Mouse (Mus musculus): ENCODE data around the gene Chd2. TPM values are rescaled to one million over a fixed set of nuclear protein-coding genes. Genes with fewer than 3 reads are reported as not detected.
A peak's percentile ranks its signal among the peaks of the same experiment; 100 is the strongest.

The Chd2 gene
- polyA plus RNA-seq, 1 experiment from 2014 or later, result 49.8 TPM

DNA sequence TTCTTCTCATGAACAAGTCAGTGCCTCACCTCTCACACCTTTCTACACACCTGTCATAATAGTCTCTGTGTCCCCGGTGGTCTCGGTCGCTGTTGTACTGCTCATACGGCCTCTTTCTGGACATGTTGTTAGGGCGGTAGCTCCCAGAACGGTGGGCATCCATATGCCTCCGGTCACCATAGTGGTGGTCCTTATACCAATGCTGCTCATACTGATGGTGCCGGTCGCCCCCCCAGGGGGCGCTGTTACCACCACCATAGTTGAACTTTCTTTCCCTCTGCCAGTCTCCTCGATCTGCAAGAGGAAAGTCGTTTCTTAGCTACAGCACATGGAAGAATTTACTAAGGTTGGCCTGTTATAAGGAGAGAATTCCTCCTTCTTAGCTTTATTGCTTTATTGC lies 105.9 kb downstream of the Chd2 start:
- no peak for ATAC-seq (ENCODE audit: low FRiP score, low TSS enrichment)
- H3K36me3 ChIP-seq (ENCODE audit: control insufficient read depth, insufficient read depth, low read length), result peaks cover 76% of the 10 kb centered on the region
- no peaks in the 10 kb centered on the region for H3K4me1 ChIP-seq (ENCODE audit: control insufficient read depth, insufficient read depth, low read length)
- 78% methylated on average over 12 of the region's 12 CpGs for WGBS
- no peak overlapping the region for H3K4me3 ChIP-seq (replicated peaks; ENCODE audit: low read depth, low read length)
- no peaks in the 10 kb centered on the region for H3K9me3 ChIP-seq (ENCODE audit: control insufficient read depth, low read length)
- H3K27ac ChIP-seq (replicated peaks; ENCODE audit: low read depth, low read length), result no peak overlapping the region
- no peak overlapping the region for H3K4me2 ChIP-seq (ENCODE audit: low read length)
- H3K27me3 ChIP-seq (ENCODE audit: control insufficient read depth, insufficient read depth, low read length), result no peaks in the 10 kb centered on the region
- H3K9ac ChIP-seq (replicated peaks; ENCODE audit: low read length), result no peak overlapping the region
- no peak for DNase-seq

DNA sequence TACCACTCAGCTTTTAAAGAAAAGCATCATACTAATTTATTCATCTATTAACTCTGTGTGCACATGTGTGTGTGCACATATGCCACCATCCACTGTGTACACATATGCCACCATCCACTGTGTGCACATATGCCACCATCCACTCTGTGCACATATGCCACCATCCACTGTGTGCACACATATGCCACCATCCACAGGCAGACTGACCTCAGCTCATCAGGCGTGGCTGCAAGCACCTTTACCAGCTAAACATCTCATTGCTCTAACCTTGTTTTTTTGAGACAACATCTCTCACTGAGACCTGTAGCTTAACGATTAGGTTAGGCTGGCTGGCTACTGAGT lies 107.3 kb downstream of the Chd2 start:
- Histone ChIP-seq H3K27ac (replicated peaks; ENCODE audit: low read depth, low read length) (no peak overlapping the region), H3K4me3 (replicated peaks; ENCODE audit: low read depth, low read length) (no peak overlapping the region), H3K4me1 (ENCODE audit: control insufficient read depth, insufficient read depth, low read length) (no peaks in the 10 kb centered on the region), H3K9ac (replicated peaks; ENCODE audit: low read length) (no peak overlapping the region), H3K36me3 (ENCODE audit: control insufficient read depth, insufficient read depth, low read length) (peaks cover 69% of the 10 kb centered on the region), H3K9me3 (ENCODE audit: control insufficient read depth, low read length) (no peaks in the 10 kb centered on the region), H3K27me3 (ENCODE audit: control insufficient read depth, insufficient read depth, low read length) (no peaks in the 10 kb centered on the region), H3K4me2 (ENCODE audit: low read length) (no peak overlapping the region)
- WGBS, result 97% methylated on average over 2 of the region's 2 CpGs
- ATAC-seq (ENCODE audit: low FRiP score, low TSS enrichment) (no peak), DNase-seq (no peak)

GRCm38 (mm10) chr7:73433637-73434335 lies 107.8 kb downstream of the Chd2 start:
- Histone ChIP-seq H3K36me3 (ENCODE audit: control insufficient read depth, insufficient read depth, low read length) (peaks cover 69% of the 10 kb centered on the region), H3K9me3 (ENCODE audit: control insufficient read depth, low read length) (no peaks in the 10 kb centered on the region), H3K4me2 (ENCODE audit: low read length) (no peak overlapping the region), H3K4me3 (replicated peaks; ENCODE audit: low read depth, low read length) (no peak overlapping the region), H3K4me1 (ENCODE audit: control insufficient read depth, insufficient read depth, low read length) (no peaks in the 10 kb centered on the region), H3K27me3 (ENCODE audit: control insufficient read depth, insufficient read depth, low read length) (no peaks in the 10 kb centered on the region), H3K27ac (replicated peaks; ENCODE audit: low read depth, low read length) (no peak overlapping the region; the same call in 1 of the 2 replicates), H3K9ac (replicated peaks; ENCODE audit: low read length) (no peak overlapping the region)
- DNase-seq (no peak), ATAC-seq (ENCODE audit: low FRiP score, low TSS enrichment) (no peak)
- whole genome bisulfite sequencing, result 77% methylated on average over 6 of the region's 6 CpGs

- no peak for ATAC-seq (ENCODE audit: low FRiP score, low TSS enrichment)
- no peaks in the 10 kb centered on the region for H3K4me1 ChIP-seq (ENCODE audit: control insufficient read depth, insufficient read depth, low read length)
- no peak overlapping the region for H3K9ac ChIP-seq (replicated peaks; ENCODE audit: low read length)
- H3K36me3 ChIP-seq (ENCODE audit: control insufficient read depth, insufficient read depth, low read length), result peaks cover 44% of the 10 kb centered on the region
- no peak overlapping the region for H3K4me2 ChIP-seq (ENCODE audit: low read length)
- 89% methylated on average over 3 of the region's 3 CpGs for WGBS
- no peaks in the 10 kb centered on the region for H3K27me3 ChIP-seq (ENCODE audit: control insufficient read depth, insufficient read depth, low read length)
- DNase-seq, result no peak
- no peak overlapping the region for H3K4me3 ChIP-seq (replicated peaks; ENCODE audit: low read depth, low read length)
- no peak overlapping the region for H3K27ac ChIP-seq (replicated peaks; ENCODE audit: low read depth, low read length)
- no peaks in the 10 kb centered on the region for H3K9me3 ChIP-seq (ENCODE audit: control insufficient read depth, low read length)
Measured at GRCm38 (mm10) chr7:73428525-73428924, 113.1 kb downstream of the Chd2 start.

GRCm38 (mm10) chr7:73427794-73428193 lies 113.8 kb downstream of the Chd2 start:
- H3K27me3 ChIP-seq (ENCODE audit: control insufficient read depth, insufficient read depth, low read length), result no peaks in the 10 kb centered on the region
- 96% methylated on average over 6 of the region's 6 CpGs for WGBS
- no peak overlapping the region for H3K27ac ChIP-seq (replicated peaks; ENCODE audit: low read depth, low read length)
- no peaks in the 10 kb centered on the region for H3K9me3 ChIP-seq (ENCODE audit: control insufficient read depth, low read length)
- peaks cover 39% of the 10 kb centered on the region for H3K36me3 ChIP-seq (ENCODE audit: control insufficient read depth, insufficient read depth, low read length)
- H3K4me2 ChIP-seq (ENCODE audit: low read length), result no peak overlapping the region
- DNase-seq (no peak), ATAC-seq (ENCODE audit: low FRiP score, low TSS enrichment) (no peak)
- no peak overlapping the region for H3K9ac ChIP-seq (replicated peaks; ENCODE audit: low read length)
- no peak overlapping the region for H3K4me3 ChIP-seq (replicated peaks; ENCODE audit: low read depth, low read length)
- no peaks in the 10 kb centered on the region for H3K4me1 ChIP-seq (ENCODE audit: control insufficient read depth, insufficient read depth, low read length)

DNA sequence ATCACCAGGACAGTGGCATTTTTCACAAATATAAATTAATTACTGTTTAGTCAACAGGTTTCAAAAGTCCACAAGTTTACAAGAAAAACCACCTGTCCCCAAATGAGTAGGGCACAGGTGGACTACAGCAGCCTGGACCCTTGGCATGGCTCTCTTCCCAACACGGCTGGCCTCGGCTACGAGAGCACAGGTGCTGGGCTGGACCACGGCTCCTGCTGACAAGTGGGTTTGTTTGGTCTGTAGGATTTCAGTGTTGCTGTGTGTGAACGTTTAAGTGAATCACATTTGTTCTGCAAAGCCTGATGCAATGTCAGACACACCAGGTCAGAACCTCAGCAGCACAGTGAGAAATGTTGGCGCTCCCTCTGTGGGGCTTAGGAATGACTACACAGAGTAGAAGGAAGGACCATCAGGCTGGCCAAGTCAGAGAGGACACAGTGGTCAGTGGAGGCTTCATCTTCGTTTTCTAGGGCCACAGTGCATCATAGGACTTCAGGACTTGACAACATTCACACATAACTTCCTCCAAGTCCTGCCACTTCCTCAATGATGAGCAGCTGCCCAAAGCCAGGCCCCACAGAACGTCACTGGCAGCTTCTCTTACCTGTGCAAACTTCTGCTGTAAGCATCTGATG lies 114.8 kb downstream of the Chd2 start:
- peaks cover 39% of the 10 kb centered on the region for H3K36me3 ChIP-seq (ENCODE audit: control insufficient read depth, insufficient read depth, low read length)
- no peak overlapping the region for H3K4me2 ChIP-seq (ENCODE audit: low read length)
- H3K4me3 ChIP-seq (replicated peaks; ENCODE audit: low read depth, low read length), result no peak overlapping the region
- no peaks in the 10 kb centered on the region for H3K9me3 ChIP-seq (ENCODE audit: control insufficient read depth, low read length)
- no peaks in the 10 kb centered on the region for H3K27me3 ChIP-seq (ENCODE audit: control insufficient read depth, insufficient read depth, low read length)
- DNase-seq (no peak), ATAC-seq (ENCODE audit: low FRiP score, low TSS enrichment) (no peak)
- H3K9ac ChIP-seq (replicated peaks; ENCODE audit: low read length), result no peak overlapping the region
- WGBS, result 87% methylated on average over 8 of the region's 8 CpGs
- no peaks in the 10 kb centered on the region for H3K4me1 ChIP-seq (ENCODE audit: control insufficient read depth, insufficient read depth, low read length)
- H3K27ac ChIP-seq (replicated peaks; ENCODE audit: low read depth, low read length), result no peak overlapping the region; the same call in 1 of the 2 replicates

DNA sequence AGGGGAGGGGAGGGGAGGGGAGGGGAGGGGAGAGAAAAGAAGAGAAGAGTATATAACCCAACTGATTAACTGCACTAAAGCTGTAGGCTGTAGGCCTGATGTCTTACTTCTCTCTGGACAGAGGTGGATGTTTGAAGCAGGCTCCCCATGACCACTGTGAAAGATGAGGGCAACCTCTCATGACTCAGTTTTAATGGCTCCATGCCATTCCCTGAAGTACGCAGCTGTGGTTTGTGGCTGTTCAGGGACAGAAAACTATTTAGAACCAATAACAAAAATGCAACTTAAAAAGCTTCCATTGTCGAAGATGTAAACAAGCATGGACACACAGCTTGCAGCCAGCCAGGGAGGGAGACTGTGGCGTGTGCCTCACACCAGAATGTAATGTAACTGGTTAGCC lies 115.4 kb downstream of the Chd2 start:
- no peaks in the 10 kb centered on the region for H3K4me1 ChIP-seq (ENCODE audit: control insufficient read depth, insufficient read depth, low read length)
- H3K4me2 ChIP-seq (ENCODE audit: low read length), result no peak overlapping the region
- no peak for ATAC-seq (ENCODE audit: low FRiP score, low TSS enrichment)
- H3K4me3 ChIP-seq (replicated peaks; ENCODE audit: low read depth, low read length), result no peak overlapping the region
- DNase-seq, result no peak
- H3K27ac ChIP-seq (replicated peaks; ENCODE audit: low read depth, low read length), result no peak overlapping the region
- H3K36me3 ChIP-seq (ENCODE audit: control insufficient read depth, insufficient read depth, low read length), result peaks cover 39% of the 10 kb centered on the region
- no peak overlapping the region for H3K9ac ChIP-seq (replicated peaks; ENCODE audit: low read length)
- H3K27me3 ChIP-seq (ENCODE audit: control insufficient read depth, insufficient read depth, low read length), result no peaks in the 10 kb centered on the region
- WGBS, result 90% methylated on average over 3 of the region's 3 CpGs
- H3K9me3 ChIP-seq (ENCODE audit: control insufficient read depth, low read length), result no peaks in the 10 kb centered on the region

GRCm38 (mm10) chr7:73425451-73425850 lies 116.2 kb downstream of the Chd2 start:
- ATAC-seq (ENCODE audit: low FRiP score, low TSS enrichment) (no peak), DNase-seq (no peak)
- Histone ChIP-seq H3K27me3 (ENCODE audit: control insufficient read depth, insufficient read depth, low read length) (no peaks in the 10 kb centered on the region), H3K9ac (replicated peaks; ENCODE audit: low read length) (no peak overlapping the region), H3K27ac (replicated peaks; ENCODE audit: low read depth, low read length) (no peak overlapping the region), H3K9me3 (ENCODE audit: control insufficient read depth, low read length) (no peaks in the 10 kb centered on the region), H3K4me3 (replicated peaks; ENCODE audit: low read depth, low read length) (no peak overlapping the region), H3K4me2 (ENCODE audit: low read length) (no peak overlapping the region), H3K36me3 (ENCODE audit: control insufficient read depth, insufficient read depth, low read length) (peaks cover 39% of the 10 kb centered on the region), H3K4me1 (ENCODE audit: control insufficient read depth, insufficient read depth, low read length) (no peaks in the 10 kb centered on the region)
- 95% methylated on average over 7 of the region's 7 CpGs for WGBS

DNA sequence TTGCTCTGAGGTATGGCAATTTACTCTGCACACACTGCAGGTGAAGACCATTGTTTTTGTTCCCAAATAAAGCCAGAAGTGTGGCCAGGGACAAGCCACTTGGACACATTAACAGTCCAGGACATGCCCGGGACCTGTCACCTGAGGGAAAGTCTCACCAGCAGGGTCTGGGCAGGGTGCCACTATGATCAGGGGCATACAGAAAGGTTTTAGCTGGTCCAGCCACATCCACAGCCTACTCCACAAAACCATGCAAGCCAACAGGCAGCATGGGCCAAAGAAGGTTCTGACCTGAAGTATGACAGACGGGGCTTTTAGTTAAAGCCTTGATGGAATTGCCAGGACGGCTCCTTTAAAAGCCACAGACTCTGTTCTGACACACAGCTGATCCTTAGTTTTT lies 116.9 kb downstream of the Chd2 start:
- Histone ChIP-seq H3K27ac (replicated peaks; ENCODE audit: low read depth, low read length) (peak overlapping the region; percentile 57), H3K9ac (replicated peaks; ENCODE audit: low read length) (no peak overlapping the region), H3K36me3 (ENCODE audit: control insufficient read depth, insufficient read depth, low read length) (peaks cover 37% of the 10 kb centered on the region), H3K4me2 (ENCODE audit: low read length) (no peak overlapping the region), H3K9me3 (ENCODE audit: control insufficient read depth, low read length) (no peaks in the 10 kb centered on the region), H3K27me3 (ENCODE audit: control insufficient read depth, insufficient read depth, low read length) (no peaks in the 10 kb centered on the region), H3K4me3 (replicated peaks; ENCODE audit: low read depth, low read length) (no peak overlapping the region), H3K4me1 (ENCODE audit: control insufficient read depth, insufficient read depth, low read length) (no peaks in the 10 kb centered on the region)
- DNase-seq, result no peak
- ATAC-seq (ENCODE audit: low FRiP score, low TSS enrichment), result no peak
- WGBS, result 54% methylated on average over 3 of the region's 3 CpGs

Data from midbrain, embryonic 14.5 days (tissue).